Mouse (Mus musculus): ENCODE results near the gene Stk33.

Stk33 gene

GRCm38 (mm10) chr7:109357877-109358276 lies 81.0 kb downstream of the Stk33 start:
- DNase-seq (ENCODE audit: low read depth, low spot score): no peak

DNA sequence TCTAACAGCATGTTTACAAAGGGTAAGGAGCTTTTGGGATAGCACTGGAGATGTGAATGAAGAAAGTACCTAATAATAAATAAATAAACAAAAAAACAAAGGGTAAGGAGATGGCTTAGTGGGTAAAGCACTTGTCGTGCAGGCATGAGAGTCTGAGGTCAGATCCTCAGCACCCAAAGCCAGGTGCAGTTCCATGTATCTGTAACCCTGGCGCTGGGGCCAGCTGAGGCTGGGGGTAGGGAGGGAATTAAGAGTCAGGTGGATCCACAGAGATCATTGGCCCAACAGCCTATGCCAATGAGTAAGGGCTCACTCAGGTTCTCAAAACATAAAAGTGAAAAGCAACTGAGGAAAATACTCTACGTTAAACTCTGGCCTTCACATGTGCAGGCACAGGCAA lies 91.6 kb downstream of the Stk33 start:
- no peak for DNase-seq (ENCODE audit: low read depth, low spot score)

DNA sequence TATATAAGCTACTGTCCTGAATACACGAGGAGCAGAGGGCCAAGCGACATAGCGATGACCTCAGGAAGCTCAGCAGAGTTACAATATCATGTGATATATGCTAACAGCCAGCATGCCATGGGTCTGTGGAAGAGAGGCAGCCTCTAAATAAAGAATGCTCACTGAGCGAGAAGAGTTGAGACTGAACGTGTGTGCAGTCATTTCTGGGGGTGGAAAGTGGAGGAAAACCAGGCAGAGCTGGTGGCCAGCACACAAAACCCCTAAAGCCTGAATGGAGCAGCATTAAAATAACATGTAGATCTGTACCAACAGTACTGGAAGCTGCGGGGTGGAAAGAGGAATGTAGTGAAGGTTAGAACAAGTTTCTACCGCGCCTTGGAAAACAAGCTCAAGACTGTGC lies 107.2 kb downstream of the Stk33 start:
- no peak for DNase-seq (ENCODE audit: low read depth, low spot score)

DNA sequence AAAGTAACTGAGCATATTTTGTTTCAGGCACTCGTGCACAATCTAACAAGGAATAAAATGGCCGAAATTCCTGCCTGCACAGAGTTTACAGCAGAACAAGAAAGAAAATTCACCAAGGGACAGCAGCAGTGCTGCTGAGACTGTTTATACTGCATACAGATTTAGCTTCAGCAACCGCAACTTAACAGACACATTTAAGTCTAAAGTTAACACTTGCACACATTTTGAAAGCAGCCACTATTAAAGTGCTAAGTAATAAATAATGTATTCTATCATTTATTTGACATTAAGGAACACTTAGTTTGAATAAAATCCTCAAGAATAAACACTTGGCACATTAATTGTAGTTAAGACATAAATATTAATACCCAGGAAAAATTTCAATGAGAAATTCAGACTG lies 110.1 kb downstream of the Stk33 start:
- DNase-seq (ENCODE audit: low read depth, low spot score): no peak

DNA sequence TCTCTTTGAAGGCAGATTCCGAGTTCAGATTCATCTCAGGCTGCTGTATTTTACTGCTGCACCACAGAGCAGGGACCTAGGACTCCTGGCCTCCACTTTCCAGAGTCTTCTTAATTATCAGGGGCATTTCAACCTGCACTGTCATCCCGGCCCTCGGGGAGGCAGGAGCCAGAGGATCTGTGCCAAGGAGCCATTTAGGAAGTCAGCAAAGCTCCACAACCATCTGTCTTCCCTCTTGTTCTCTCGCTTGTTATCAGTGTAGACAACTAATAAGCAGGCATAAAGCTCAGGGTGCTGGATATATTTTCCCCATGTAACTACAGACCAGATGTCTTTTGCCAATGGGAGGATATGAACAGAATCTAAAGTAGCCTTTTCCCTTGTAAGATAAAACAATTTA lies 112.1 kb downstream of the Stk33 start:
- DNase-seq (ENCODE audit: low read depth, low spot score): no peak

DNA sequence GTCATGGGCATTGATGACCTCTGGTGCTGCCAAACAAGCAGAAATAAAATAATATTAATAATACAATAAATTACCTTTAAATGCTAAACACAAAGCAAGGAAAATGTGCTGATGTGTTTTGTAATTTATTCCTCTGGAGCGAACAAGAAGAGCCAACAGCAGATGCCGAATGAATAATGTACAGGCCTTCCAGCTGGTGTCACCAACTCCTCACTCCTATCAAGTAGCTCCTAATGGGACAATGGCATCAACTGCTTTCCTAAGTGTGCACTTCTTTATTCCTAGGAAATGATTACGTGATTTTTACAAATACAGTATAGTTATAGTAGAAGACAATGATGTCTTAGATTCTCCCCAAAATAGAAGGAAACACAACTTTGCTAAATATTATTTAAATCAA lies 113.2 kb downstream of the Stk33 start:
- no peak for DNase-seq (ENCODE audit: low read depth, low spot score)

DNA sequence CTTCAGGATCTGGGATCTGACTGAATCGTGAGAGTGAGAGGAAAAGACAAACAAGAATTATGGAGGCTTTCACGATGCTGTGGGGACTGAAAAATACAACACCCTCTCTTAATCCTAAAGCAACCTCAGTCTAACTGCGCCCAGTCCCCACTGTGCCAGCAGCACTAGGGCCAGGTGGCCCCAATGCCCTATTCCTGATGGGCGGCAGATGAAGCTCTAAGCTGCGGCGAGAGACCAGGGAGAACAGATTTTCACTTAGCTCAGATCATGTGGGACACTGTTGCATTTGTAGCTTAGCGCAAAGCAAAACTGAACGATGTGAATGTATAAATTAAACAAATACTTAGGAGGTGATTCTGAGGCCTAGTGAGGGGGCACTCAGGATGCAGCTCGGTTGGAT lies 113.7 kb downstream of the Stk33 start:
- no peak for DNase-seq (ENCODE audit: low read depth, low spot score)

DNA sequence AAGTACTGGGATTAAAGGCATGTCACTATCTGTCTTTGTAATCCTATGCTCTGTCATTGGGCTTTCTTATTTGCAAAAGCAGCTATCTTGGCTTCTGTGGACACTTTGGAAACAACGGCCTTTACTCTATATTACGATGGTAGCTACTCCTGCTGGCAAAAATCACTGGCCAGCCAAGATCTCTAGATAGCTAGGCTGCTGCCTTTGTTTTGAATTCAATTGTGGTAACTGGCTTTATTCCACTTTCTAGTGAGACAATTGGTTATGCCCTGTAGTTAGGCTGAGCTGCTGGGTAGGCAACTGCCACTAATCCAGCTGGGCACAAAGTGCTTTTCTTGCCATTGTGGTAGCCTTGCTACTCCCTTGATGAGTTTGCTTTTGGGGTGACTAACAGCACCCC lies 129.4 kb downstream of the Stk33 start:
- no peak for DNase-seq (ENCODE audit: low read depth, low spot score)

GRCm38 (mm10) chr7:109295807-109296206 lies 143.1 kb downstream of the Stk33 start:
- DNase-seq (ENCODE audit: low read depth, low spot score): no peak

DNA sequence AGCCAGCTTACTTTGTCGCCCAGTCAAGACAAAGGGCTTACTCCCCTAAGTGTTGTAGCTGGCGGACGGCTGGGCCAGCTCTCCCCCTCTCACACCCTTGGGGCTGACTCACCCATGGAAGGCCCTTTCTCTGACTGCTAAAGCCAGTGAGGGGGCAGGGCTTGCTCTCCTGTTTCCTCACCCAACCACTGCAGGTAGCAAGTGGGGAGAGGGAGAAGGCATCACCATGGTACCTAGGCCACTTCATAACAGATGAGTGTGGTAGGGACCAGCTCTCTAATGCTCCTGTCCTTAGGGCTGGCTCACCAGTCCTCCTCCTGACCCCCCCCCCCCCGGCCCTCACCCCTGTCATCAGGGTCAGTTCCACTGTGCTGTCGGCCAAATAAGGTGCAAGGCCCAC lies 143.5 kb downstream of the Stk33 start:
- no peak for DNase-seq (ENCODE audit: low read depth, low spot score)

DNA sequence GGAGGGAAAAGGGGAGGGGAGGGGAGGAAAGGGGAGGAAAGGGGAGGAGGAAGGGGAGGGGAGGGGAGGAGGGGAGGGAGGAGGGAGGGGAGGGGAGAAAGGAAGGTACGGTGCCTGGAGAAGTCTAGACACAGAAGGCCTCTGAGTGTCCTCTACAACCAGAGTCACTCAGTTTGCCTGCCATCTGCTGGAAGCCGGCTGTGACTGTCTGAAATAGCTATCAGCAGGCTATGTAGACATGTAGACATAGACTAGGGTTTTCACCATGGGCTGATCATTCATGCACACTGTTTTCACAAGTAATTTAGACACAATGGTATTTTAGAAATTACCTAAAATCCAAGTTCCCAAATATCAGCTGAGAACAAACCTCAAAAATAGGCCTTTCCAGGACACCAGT lies 148.4 kb downstream of the Stk33 start:
- DNase-seq (ENCODE audit: low read depth, low spot score): no peak

DNA sequence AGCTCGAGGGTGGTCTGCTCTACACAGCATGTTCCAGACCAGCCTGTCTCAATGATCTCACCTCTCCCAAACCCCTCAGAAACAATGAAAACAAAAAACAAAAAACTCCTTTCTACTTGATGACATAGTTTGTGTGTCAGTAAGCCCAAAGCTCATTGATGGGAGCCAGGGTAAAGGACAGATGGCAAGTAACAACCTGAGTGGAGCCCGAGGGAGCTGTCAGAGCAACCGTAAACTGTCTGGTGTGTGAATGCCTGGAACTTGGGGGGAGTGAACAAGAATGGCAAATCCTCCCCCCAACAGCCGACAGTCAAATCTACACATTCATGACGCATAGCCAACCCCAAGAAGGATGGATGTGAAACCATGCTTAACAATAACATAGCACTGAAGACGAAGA lies 149.8 kb downstream of the Stk33 start:
- DNase-seq (ENCODE audit: low read depth, low spot score): no peak

DNA sequence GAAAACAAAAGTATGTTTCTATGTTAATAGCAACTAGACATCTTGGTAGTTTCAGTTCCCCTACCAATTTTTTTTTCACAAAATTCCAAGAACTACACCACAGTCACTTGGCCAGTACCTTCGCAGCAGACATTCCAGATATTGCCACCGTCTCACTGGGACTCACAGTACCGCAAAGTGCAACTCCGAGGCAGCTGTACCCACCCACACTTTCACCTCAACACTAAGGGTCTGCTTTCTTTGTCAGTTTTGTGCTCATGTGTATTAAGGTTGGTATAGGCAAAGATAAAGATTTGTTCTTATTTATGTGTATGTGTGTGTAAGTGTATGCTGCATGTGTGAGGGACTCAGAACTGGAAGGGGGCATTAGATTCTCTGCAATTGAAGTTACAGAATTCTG lies 156.8 kb downstream of the Stk33 start:
- no peak for DNase-seq (ENCODE audit: low read depth, low spot score)

DNA sequence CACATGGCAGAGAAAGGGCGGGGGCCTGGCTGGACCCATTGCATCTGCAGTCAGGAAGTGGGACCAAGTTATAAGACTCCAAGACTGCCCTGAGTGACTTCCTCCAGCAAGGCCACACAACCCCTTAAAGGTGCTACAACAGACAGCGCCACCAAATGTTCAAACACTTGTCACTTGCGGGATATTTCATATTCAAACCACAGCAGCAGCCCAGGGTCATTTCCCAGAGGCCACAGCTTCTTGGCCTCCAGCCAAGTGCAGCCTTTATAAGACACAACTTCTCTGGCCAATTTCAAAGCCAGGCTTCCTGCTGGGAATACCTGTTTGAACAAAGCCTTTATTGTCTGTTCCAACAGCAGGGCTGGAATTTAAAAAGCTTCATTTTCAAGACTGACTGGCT lies 162.3 kb downstream of the Stk33 start:
- peak; percentile 72 for DNase-seq (ENCODE audit: low read depth, low spot score)

GRCm38 (mm10) chr7:109275901-109276300 lies 163.0 kb downstream of the Stk33 start:
- DNase-seq (ENCODE audit: low read depth, low spot score): no peak

DNA sequence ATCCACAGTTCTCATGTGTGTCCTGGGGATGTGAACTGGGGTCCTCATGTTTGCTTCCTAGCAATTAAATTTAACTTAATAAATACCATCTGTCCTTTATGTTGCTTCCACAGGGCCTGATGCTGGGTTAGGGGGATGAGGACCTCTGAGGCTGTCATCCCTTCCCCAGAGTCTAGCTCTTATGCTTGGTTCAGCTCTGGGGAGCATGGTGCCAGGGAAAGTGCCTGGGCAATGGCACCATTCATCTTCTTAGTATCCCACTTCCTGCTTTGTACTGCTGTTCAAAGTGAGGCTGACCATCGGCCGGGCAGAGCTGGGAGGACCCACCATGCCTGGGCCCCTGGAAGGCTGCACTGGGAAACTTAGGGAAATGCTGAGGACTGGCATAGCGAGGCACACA lies 163.7 kb downstream of the Stk33 start:
- DNase-seq (ENCODE audit: low read depth, low spot score): no peak

GRCm38 (mm10) chr7:109274289-109274688 lies 164.6 kb downstream of the Stk33 start:
- DNase-seq (ENCODE audit: low read depth, low spot score): no peak

GRCm38 (mm10) chr7:109269046-109269445 lies 169.8 kb downstream of the Stk33 start:
- no peak for DNase-seq (ENCODE audit: low read depth, low spot score)

- DNase-seq (ENCODE audit: low read depth, low spot score): no peak
Observed at GRCm38 (mm10) chr7:109267370-109267769, 171.5 kb downstream of the Stk33 start.

DNA sequence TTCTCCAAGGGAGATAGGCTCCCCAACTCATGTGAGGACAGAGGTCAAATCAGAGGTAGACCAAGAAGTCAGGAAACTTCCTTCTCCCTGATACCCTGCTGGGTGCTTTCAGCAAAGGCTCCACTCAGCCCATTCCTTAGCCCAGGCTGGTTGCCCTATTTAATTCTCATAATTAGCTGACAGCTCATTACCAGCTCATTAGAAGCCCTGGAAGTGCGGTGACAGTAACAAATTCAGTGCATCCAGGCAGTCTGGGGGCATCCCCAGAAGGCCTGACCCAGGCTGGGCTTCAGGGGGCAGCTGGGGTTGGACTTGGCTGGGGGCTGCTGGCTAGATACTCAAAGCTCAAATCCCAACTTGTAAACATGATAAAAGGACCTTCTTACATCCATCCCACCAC lies 172.7 kb downstream of the Stk33 start:
- DNase-seq (ENCODE audit: low read depth, low spot score): no peak

GRCm38 (mm10) chr7:109265606-109266005 lies 173.3 kb downstream of the Stk33 start:
- no peak for DNase-seq (ENCODE audit: low read depth, low spot score)

DNA sequence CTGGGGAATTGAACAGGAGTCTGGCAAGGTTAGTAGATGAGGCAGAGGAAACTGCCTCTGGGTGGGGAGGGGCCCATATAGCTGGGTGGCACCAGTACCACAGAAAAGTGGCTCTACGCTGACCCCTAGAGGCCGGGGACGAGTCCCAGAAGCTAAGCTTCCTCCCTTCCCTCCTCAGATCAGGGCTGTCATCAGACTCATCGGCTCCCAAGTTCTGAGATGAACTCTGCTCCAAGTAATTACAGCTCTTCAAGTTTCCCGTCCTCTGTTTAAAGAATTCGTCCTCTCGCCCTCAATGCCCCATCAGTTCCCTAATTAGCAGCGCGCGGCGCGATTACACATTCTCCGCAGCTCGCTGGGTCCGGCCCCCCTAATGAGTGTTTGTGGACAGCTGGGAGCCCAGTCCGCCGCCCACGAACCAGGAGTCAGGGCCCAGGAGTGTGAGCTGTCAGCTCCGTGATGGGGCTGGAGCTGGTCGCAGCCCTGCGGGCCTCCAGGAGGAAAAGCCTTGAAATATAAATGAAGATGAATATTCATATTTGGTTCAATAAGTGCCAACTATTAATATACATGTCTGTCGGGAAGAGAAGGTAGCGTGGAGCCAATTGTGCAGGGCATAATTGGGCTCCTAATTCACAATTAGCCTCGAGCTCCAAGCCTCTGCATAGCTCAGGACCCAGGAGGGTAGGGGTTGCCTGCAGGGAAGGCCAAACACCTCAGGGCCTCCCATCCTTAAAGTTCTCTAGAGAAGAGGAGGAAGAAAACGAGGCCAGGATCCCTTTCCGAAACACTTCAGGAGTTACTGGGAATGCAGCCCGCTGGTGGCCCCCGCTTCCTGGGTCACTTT lies 183.2 kb downstream of the Stk33 start:
- DNase-seq (ENCODE audit: low read depth, low spot score): peak; percentile 50

GRCm38 (mm10) chr7:109251418-109251817 lies 187.5 kb downstream of the Stk33 start:
- no peak for DNase-seq (ENCODE audit: low read depth, low spot score)

DNA sequence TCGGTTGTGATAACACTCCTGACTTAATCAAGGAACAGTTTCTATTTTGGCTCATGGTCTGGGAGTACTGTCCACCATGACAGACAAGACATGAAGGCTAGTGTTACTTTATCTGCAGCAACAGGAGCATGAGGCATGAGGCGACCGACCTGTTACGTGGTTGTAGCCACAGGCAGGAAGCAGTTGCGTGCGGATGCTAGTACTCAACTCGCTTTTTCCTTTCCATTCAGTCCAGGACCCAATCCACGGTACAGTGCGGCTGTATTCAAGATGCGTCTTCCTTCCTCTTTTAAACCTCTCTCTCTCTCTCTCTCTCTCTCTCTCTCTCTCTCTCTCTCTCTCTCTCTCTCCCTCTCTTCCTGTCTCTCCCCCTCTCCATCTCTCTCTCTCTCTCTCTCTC lies 194.1 kb downstream of the Stk33 start:
- DNase-seq (ENCODE audit: low read depth, low spot score): no peak

Data from forelimb bud, embryonic 11.5 days (tissue).